ENCODE assay signal across 13 mouse cellular contexts in genomic region chr15:6556911-6557310, GRCm38 (mm10).
"Had no signal": no experiment of that assay in that cellular context is flagged by ENCODE, and none has a peak within 500 bp of the region (broad histone marks: within the 10 kb centered on the region; RNA-seq: fewer than 3 reads in every experiment).

No protein-coding gene starts in this region.

- H3K4me1 ChIP-seq: limb, embryonic 12.5 days; midbrain, embryonic 13.5 days; neural tube, embryonic 12.5 days had no signal

- DNase-seq: kidney, adult 8-10 months; kidney, postnatal 25 days; liver; liver, embryonic 13.5 days; liver, postnatal 0 days; lung, postnatal 14 days; right cerebral cortex, postnatal 14 days; thymus, postnatal 4 days had no signal

- H3K27ac ChIP-seq: limb, embryonic 12.5 days; liver, embryonic 13.5 days; lung, embryonic 15.5 days; midbrain, embryonic 13.5 days; neural tube, embryonic 12.5 days; stomach, postnatal 0 days had no signal

- ATAC-seq: liver, postnatal 0 days; midbrain, embryonic 13.5 days had no signal

- H3K4me3 ChIP-seq: limb, embryonic 12.5 days; liver, embryonic 13.5 days; lung, embryonic 15.5 days; midbrain, embryonic 13.5 days; neural tube, embryonic 12.5 days had no signal
